Mouse (Mus musculus) MEL (cell line): Measurements from ENCODE around the gene Rcor2.

Experiments used
- CTCF ChIP-seq, 3 experiments: IDR thresholded peaks in 2 of 3; conservative IDR thresholded peaks in 1 of 3; 2 replicates each; pipeline ENCODE4 v1.5.1; 2011 to 2012; ENCODE audit warnings: low read length in 3 of 3, low read depth in 2 of 3, mild to moderate bottlenecking in 2 of 3, improper control_type of control experiment in 1 of 3, inconsistent platforms in 1 of 3, mixed read lengths in 1 of 3, moderate library complexity in 1 of 3; ENCODE audit not compliant: control insufficient read depth in 1 of 3, insufficient read depth in 1 of 3, poor library complexity in 1 of 3, severe bottlenecking in 1 of 3
- KAT2A ChIP-seq: conservative IDR thresholded peaks from 2 replicates; pipeline ENCODE4 v1.6.1; 2012; ENCODE audit warnings: low read depth, low read length, improper control_type of control experiment, inconsistent platforms
- MAZ ChIP-seq: IDR thresholded peaks from 2 replicates; pipeline ENCODE4 v1.6.1; 2012; ENCODE audit warnings: low read depth, mild to moderate bottlenecking, inconsistent platforms, low read length, improper control_type of control experiment
- MYC ChIP-seq: IDR thresholded peaks from 2 replicates; pipeline ENCODE4 v1.6.1; 2011; ENCODE audit warnings: low read depth, mild to moderate bottlenecking, low read length, improper control_type of control experiment, moderate library complexity
- POLR2AphosphoS2 ChIP-seq: IDR thresholded peaks from 2 replicates; pipeline ENCODE4 v1.6.1; 2011; ENCODE audit warnings: low read length, improper control_type of control experiment
- POLR2AphosphoS5 ChIP-seq: IDR thresholded peaks from 2 replicates; pipeline ENCODE4 v1.6.1; 2012; ENCODE audit warnings: low read depth, borderline replicate concordance, mild to moderate bottlenecking, inconsistent platforms, low read length, moderate library complexity, mixed read lengths
- SMC3 ChIP-seq: IDR thresholded peaks from 2 replicates; pipeline ENCODE4 v1.6.1; 2011; ENCODE audit warnings: low read depth, low read length, improper control_type of control experiment
- ZMIZ1 ChIP-seq: IDR thresholded peaks from 2 replicates; pipeline ENCODE4 v1.6.1; 2012; ENCODE audit warnings: low read depth, mild to moderate bottlenecking, inconsistent platforms, low read length, improper control_type of control experiment, moderate library complexity
- ZNF384 ChIP-seq: IDR thresholded peaks from 2 replicates; pipeline ENCODE4 v1.6.1; 2012; ENCODE audit warnings: low read depth, mild to moderate bottlenecking, inconsistent platforms, low read length, improper control_type of control experiment

GRCm38 (mm10) chr19:7320181-7320580, 53.1 kb downstream of the Rcor2 start:
- TF ChIP-seq MAZ = no peak
- no peak for TF ChIP-seq ZMIZ1
- no peak for TF ChIP-seq MYC
- no peak for TF ChIP-seq SMC3
- TF ChIP-seq KAT2A = no peak
- no peak for TF ChIP-seq CTCF (IDR thresholded peaks at IDR 0.05 in 2 of 3, conservative IDR thresholded peaks at IDR 0.05 in 1 of 3; ENCODE audit: control insufficient read depth in 1 of 3, insufficient read depth in 1 of 3, low read depth in 2 of 3, low read length in 3 of 3, poor library complexity in 1 of 3, severe bottlenecking in 1 of 3)
- no peak for TF ChIP-seq POLR2AphosphoS2
- no peak for TF ChIP-seq POLR2AphosphoS5
- no peak for TF ChIP-seq ZNF384
